Mouse (Mus musculus) embryo, embryonic 10.5 days (tissue): ENCODE measurements at regions not wholly inside any gene's neighbourhood (a gene's known extent, or its start where the extent isn't known, plus 50 kb on each side); places are given as distances from the start of the nearest gene placed in this dataset.

Experiments
- DNase-seq: peaks from one replicate; pipeline ENCODE4 v3.0.0-alpha.2; 2015; ENCODE audit warnings: low spot score

DNA sequence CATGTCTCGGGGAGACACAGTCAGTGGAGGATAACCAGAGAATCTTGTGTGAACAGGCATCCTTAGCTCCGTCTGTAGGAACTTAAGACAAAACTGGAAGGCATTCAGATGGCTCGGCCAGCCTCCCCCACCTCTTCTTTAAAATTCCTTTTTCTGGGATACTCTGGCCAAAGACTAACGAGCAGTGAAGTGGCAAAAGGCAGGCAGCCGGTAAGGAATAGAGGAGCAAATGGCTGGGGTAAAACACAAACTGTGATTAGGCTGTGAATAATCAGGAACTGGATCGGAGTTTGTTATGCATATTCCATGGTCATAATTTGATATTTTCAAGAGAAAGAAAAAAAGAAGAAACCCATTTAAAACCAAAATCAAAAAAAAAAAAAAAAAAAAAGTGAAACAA, 287.8 kb upstream of the Vrk2 start:
- DNase-seq, result no peak
